Comparison of ENCODE assay signal across 7 mouse cellular contexts in the genomic region with DNA sequence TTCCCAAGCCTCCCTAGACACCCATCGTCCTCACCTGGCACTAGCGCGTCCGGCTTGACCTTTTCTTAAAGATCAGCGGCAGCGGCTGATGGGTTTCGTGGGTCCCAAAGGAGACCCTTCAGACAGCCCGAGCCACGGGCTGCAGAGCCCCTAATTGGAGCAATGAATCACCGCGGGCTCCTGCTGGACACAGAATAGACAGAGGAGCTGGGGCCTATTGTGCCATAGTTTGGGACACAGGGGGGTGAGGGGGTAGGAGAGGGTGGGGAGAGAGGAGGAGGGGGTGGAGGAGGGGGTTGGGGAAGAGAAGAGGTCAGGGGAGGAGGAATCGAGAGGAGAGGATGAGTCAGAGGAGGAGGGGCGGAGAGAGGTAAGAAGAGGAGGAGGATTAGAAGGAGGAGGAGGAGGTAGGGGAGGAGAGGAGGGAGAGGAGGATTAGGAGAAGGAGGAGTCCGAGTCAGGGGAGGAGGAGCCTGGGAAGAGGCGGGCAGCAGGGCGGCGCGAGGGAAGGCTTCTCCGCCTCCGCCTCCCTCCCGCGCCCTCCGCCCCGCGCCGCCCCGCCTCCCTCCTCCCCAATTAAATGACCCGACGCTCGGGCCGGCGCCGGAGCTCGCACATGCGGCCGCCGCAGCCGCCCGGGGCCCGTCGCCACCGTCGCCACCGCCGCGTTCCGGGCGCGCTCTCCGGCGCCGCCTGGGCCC. TPM values are rescaled to one million over a fixed set of nuclear protein-coding genes. Genes with fewer than 3 reads are reported as not detected.
DNase-seq lines count a peak whose midpoint lies in the region; ATAC-seq lines count a peak whose summit lies in the region.

Gene Gse1, plus strand, starts transcription at position 566 of the 701 bp plus-strand sequence.

- WGBS in hindbrain, embryonic 12.5 days: 3% methylated on average over 16 of the region's 52 CpGs

- peaks cover 30% of the 10 kb centered on the region for H3K27me3 ChIP-seq in hindbrain, embryonic 12.5 days

- no peaks in the 10 kb centered on the region for H3K9me3 ChIP-seq in hindbrain, embryonic 12.5 days (replicated peaks)

- H3K27ac ChIP-seq in hindbrain, embryonic 12.5 days: peak within 1 kb of the TSS; percentile 77

- peak within 1 kb of the TSS; percentile 64 for H3K4me3 ChIP-seq in hindbrain, embryonic 12.5 days

- peak within 1 kb of the TSS; percentile 98 for H3K4me2 ChIP-seq in hindbrain, embryonic 12.5 days (replicated peaks)

- peak; percentile 50 for ATAC-seq in hindbrain, embryonic 12.5 days (ENCODE audit: low FRiP score)

- peaks cover 83% of the 10 kb centered on the region for H3K4me1 ChIP-seq in hindbrain, embryonic 12.5 days

- H3K36me3 ChIP-seq in hindbrain, embryonic 12.5 days: no peaks in the 10 kb centered on the region

- H3K9ac ChIP-seq in hindbrain, embryonic 12.5 days: peak within 1 kb of the TSS; percentile 80

- peak; percentile 90 for DNase-seq in adrenal gland, adult 8-10 months
- peak; percentile 82 for DNase-seq in cerebellum, adult 9-11 months
- DNase-seq in forelimb bud, embryonic 11.5 days (ENCODE audit: low read depth, low spot score): peak; percentile 76
- peak in 1 of 2 experiments; percentile 58 for DNase-seq in layer of hippocampus, postnatal 25 days (ENCODE audit: extremely low spot score in 1 of 2, low spot score in 1 of 2)
- peak; percentile 92 for DNase-seq in lung, postnatal 10 days
- peak; percentile 85 for DNase-seq in right cerebral cortex, adult 18-20 months

RNA-seq across cellular contexts. Expression of gene Gse1, which starts in this region (rescaled TPM):
- 10 to 100 TPM; 30.7 to 64.5 (median 48.4) TPM for total RNA-seq in adrenal gland, adult 8-10 months (2022)
- 22.4 and 24.0 TPM in 2 replicates for polyA plus RNA-seq in hindbrain, embryonic 12.5 days (2016; fragmentation: Nextera tagmentation; extraction: Ambion mirVana)
- total RNA-seq in layer of hippocampus, postnatal 25 days (2021): 100 to 1,000 TPM; 121 to 145 TPM
